Mouse (Mus musculus) urinary bladder, postnatal 14 days (tissue): ENCODE data around the gene Ank3.

Source experiments
- DNase-seq: peaks from one replicate; pipeline ENCODE4 v3.0.0; 2021; ENCODE audit warnings: low spot score

Gene Ank3

DNA sequence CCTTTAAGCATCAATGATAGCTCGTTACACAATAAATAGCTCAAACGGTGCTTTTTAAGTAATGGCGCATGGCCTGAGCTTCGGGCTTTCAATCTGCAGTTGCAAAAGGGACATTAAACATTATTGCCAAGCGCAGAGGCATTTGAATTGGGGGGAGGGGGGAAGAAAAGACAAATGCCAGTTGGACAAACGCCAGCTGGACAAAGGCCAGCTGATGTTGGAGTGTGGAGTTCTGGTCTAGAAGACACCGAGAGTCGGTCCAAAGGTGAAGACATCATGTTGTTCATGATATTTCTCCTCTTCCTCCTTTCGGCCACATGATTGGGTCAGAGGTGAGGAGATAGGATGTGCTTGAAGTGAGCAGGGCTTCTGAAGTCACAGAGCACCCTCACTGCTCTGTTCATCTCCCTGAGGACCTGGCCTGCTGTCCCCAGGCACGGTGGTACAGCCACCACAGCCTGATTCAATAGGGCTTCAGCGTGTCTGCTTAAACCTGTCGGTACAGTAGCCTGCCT, 321.4 kb downstream of the Ank3 start:
- peak; percentile 18 for DNase-seq

DNA sequence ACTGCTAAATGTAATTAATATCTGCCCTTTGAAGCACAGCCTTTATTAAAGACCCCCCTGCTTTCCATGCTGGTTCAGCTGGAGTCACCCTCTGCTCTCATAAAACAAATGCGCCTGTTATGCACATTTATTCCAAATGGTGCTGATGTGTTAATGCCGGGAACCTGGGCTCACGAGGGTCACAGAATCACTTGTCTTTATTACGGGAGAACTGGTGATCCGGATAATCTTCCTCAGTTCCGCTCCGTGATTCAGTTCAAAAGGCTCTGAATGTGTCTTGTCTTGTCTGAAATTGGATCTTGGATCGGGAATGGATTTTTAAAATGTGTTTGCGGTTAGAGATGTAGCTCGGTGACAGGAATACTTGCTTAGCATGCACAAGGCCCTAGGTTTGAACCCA, 321.9 kb downstream of the Ank3 start:
- DNase-seq, result no peak

DNA sequence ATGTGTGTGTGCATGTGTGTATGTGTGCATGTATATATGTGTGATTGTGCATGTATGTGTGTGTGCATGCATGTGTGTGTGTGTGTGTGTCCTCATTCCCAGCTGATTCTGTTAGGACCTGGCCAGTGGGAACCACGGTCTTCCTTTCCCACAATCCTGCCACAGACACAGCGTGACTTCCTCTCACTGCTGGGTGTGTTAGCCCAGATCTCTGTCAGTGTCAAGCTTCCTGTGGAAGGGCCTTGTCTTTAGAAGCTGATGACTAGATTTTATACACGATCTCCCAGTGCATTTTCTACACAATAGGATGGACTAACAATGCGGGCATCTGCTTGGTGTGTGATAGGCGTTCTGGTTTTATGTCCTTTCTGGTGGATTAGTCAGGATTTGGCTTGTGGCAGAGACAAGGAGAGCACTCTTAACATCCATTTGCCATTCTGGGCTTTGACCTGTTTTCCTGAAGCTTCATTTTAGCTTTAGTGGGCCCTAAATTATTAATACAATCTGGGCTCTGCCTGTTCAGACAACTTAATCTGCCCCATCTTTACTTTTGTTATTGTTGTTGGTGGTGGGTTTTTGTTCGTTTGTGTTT, 322.4 kb downstream of the Ank3 start:
- DNase-seq, result no peak

DNA sequence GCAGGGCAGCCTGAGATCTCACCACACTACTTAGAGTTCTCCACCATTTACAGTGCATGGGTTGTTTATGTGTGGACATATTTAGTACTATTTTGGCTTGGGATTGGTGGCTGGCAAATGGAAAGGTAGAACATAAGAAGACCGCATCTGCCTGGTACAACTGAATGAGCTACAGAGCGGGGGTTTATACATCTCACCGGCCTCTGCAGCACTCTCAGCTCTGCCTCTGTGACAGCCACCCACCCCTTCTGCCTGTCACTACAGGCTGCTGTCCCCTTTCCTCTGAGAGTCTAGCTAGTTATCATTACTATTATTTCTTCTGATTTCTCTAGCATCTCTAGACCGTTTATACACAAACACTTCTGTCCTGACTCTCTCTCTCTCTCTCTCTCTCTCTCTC, 325.6 kb downstream of the Ank3 start:
- no peak for DNase-seq

DNA sequence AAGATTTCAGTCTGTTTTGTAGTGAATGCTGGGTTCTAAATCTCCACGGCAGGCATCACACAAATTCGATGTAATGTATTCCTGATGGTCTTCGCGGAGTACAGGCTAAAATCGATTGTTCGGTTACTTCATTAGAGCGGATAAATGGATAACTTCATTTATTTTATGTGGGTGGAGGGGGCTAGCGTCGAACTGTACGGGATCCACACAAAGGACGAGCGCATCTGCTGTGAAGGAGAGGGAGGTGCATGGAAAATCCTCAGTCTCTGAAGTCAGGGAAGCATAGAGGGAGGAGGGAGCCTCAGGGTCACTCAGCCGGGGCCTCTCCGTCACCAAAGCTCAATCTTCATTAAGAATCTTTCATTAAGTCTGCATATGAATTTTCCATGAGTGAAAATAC, 326.5 kb downstream of the Ank3 start:
- DNase-seq, result no peak

DNA sequence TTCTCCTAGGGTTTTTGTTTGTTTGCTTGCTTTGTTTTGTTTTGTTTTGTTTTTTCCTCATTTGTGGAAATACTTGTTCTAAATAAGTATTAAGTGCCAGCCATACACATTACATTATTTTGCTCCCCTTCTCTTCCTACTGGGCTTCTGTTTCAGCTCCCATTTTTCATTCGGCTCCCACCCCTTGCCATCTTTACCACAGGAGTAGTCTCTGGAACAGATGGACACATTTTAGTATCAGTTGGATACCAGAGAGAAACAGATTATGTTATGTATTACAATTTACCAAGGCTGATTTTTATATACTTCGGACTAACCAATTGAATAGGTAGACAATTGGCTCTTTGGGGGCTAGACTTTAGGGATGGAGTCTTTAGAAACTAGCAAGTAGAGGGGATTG, 327.7 kb downstream of the Ank3 start:
- no peak for DNase-seq

DNA sequence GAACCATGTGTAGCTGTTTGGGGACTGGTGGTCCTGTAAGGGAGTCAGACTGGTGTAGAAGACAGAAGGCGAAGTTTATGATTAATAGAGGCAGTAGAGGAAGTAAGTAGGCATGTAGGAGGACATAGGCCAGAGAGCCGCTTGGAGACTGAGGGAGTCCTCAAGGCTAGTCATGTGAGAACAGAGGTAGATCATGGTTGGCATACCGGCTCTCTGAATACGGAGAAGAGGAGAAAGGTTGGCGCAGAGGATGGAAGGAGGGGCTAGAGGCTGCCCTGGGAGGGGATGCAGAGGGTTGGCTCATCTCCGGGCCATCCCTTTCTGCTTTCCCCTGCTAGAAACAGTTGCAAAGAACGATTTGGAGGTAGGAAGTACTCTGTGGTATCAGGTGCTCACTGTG, 328.2 kb downstream of the Ank3 start:
- DNase-seq, result no peak

DNA sequence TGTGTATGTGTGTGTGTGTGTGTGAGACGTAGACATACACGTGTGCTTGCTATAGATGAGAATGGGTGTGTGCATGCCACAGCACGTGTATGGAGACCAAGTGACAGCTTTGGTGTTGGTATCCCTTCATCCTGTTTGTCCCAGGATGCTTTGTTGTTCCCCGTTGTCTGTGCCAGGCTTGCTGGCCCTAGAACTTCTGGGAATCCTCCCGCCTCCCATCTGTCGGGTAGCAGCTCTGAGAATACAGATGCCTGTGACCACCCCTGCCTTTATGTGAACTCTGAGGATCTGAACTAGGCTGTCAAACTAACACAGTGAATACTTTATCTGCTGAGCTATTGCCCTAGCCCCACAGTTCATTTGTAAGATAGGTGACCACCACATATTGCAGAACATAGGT, 330.3 kb downstream of the Ank3 start:
- DNase-seq, result no peak

DNA sequence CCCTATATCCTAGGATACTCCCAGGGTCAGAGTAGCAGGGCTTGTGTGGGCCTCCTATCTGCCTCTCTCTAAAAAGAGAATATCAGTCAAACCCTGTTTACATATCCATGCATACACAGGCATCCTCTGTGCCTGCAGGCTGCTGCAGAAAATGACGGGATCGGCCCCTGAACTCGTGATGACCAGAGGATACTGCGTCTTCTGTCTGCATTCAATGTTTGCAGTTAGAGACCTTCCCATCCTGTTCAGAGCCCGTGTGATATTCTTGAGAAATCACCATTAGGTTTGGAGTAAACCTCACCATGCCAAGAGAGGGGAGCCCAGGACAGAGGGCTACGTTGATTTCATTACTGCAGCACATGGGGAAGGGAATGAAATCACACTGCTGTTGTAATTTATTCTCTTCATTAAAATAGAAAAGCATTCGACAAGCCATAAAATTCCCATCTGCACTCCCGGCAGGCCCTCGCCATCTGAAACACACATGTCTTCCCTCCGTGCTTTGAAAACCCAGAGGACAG, 331.8 kb downstream of the Ank3 start:
- no peak for DNase-seq

DNA sequence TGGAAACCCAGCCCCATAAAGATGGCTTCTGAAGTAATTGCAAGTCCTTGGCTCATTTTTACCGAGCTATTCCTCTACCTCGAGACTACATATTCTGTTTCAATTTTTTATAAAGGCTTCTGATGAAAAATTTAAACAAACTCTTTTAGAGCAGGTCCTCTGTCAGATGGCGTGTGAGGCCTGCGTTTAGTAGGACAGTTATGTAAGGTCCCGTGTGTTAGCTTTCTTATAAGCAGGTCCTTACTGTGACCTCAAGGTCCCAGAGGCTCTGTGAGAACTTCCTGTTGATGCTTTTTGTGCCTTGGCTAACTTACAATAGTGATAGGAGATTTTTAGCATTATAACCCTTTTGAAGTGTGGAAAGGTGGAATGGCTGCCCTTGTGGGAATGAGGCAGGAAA, 332.8 kb downstream of the Ank3 start:
- DNase-seq, result no peak

DNA sequence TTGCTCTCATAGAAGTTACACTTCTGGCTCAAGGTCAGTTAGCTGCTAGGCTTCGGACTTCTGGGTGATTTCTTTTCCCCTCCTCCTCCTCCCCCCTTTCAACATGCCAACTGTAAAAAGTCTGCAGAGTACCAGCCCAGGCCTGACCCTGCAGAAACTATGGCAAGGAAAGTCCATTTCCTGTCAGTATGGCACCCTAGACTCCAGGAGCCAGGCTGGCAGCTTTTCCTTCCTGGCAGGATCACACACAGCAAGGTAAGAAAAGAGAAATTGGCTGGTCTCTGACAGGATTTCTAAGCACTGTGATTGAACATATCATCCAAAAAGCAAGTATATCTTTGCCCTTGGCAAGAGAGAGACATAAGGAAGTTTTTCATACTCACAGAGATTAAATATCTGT, 333.3 kb downstream of the Ank3 start:
- no peak for DNase-seq

DNA sequence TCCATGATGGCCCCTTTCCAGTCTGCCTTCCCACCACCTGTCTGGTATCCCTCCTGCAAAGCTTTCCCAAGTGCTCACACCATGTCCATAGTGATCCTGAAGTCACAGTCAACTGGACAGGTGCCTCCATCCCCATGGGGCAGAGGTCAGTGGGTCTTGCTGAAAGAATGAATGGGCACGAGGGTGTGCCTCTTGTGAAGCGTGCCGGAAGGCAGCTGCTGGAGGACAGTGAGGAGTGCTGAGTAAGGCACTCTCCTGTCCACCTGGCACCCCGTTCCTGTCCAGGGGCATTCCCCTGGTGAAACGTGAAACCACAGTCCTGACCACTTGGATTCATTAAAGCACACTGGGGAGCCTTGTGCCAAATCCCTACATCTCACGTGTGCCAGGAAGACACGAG, 337.7 kb downstream of the Ank3 start:
- DNase-seq, result no peak

DNA sequence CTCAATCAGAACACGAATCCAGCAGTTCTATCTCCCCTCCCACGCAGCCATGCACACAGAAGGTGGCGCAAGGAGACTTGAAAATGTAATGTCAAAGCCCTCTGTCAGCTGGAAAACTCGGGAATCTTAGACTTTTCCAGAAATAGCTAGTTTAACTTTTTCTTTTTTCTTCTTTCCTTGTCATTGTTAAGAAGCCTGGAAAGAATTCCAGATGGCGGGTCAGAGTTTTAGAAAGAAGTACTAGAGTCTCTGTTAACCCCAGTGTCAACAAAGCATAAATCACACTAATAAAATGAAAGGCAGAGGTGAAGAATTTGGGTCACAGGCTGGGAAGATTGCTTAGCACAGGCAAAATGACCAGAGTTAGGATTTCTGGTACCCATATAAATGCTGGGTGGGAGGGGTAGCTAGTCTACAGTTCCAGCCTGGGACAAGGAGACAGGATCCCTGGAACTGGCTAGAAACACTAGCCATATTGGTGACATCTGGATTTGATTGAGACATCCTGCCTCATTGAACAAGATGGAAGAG, 340.2 kb downstream of the Ank3 start:
- no peak for DNase-seq

DNA sequence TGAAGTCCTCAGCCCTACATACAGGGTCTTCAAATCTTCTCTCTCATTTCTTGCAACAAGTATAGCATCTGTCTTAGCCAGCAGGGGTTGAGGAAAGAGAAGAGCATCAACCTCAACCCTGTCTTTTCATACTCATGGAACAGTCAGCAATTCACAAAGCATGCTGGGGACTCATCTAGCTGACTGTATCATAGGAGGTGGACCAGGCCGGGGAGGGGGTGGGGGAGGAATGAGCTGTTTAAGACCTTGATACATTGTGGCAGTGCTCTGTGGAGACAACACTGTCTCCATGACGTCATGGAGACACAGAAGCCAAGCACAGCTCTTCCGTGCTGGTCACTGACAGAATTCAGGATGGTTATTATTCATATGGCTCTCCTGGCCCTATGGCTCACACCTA, 344.0 kb downstream of the Ank3 start:
- no peak for DNase-seq

DNA sequence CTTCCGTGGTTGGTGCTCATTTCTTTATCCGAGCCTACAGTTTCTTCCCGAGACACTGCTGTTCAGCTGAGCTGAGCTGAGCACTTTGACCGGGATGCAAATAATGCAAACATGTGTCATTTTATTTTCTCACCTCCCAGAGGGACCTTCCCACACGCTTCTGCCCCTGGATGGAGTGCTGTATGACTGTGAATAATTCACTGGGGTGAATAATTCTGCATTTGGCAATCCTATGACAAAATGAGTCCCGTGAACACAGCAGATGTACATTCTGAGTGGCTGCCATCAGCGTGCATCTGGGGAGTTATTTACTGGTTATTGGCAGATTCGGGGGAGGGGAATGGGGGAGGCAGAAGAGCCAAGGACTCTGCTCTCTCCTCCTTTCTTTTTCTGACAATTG, 345.6 kb downstream of the Ank3 start:
- no peak for DNase-seq

DNA sequence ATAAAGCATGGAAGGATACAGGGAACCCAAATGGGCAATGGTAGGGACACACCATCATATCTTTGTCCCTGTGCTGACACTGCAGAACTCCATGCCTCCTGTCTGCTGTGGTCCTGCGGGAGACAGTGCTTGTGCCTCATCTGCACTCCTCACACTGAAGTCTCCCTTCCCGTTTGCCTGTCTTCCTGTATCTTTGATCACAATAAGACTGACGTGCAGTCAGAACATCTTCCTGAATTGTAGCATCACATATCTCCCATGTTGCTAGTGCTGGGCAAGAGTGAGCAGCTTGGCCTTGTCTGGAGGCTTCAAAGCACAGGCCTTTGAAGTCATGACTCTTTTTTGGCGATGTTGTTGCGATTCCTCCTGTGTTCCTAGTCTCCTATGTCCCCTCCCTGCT, 346.3 kb downstream of the Ank3 start:
- no peak for DNase-seq

DNA sequence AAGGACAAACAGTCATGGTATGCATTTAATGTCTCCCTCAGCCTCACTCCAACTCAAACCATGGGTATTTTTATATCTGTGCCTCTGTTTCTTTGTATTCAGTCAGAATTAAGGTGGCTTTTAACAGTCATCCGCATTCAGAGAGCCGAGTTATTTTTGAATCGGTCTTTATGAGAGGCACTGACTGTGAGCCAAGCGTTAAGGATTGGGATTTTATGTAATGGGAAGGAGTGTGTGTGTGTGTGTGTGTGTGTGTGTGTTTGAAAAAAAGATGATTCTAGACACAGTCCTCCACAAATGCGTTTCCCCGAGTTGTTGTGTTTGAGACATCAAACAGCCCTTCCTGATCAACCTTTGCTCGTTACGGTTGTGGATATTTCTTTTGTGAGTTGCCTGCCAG, 347.7 kb downstream of the Ank3 start:
- DNase-seq, result no peak

DNA sequence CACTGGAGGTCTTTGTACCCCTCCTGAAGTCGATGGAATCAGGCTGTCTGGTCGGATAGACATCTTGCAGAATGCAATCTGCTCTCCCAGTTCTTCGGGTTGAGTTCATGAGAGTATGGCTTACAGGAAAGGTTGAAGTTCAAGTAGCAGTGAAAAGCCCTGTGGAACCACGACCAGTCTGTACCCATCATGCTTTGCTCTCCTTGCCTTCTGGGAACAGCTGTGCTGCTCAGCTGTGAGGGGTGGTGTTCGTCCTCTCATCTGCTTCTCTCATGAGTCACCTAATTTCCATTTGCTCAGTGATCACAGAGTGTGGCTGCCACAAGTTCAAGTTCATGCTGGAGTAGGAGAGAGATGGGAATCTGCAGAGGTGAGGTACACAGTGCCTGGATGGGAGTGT, 348.2 kb downstream of the Ank3 start:
- no peak for DNase-seq

DNA sequence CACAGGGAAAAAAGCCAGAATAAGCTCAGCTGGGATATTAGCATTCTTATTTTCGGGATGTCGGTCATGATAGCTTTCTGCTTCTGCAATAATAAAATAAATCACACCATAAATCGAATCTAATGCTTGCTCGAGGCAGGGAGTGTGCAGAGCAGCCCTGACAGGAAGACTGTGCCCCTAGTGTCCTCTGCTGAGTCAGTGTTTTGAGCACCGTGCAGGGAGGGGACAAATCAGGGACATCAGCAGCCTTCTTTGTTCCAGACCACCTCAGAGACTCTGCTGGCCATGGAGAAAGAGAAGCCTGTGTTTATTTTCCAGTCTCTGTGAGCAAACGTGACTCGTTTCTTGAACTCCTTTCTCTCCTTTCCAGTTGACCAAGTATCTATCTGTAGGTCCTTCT, 352.8 kb downstream of the Ank3 start:
- no peak for DNase-seq

DNA sequence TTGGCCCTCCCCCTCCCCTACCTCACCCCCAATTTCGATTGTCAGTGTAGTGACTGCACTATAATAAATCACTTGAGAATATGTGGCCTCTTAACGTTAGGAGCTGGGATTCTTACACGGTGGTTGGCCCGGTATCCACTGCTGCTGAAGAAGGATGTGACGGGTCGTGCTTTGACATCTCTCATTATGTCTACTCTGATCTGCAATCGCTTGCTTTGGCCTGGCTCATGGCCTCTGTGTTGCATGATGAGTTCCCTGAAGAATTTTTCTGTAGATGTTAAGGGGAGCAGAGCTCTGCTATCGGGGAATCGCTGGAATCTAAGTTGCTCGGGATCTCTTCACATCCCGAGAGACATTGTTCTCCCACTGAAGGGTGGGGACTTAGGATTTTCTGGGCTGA, 354.9 kb downstream of the Ank3 start:
- DNase-seq, result peak; percentile 23

DNA sequence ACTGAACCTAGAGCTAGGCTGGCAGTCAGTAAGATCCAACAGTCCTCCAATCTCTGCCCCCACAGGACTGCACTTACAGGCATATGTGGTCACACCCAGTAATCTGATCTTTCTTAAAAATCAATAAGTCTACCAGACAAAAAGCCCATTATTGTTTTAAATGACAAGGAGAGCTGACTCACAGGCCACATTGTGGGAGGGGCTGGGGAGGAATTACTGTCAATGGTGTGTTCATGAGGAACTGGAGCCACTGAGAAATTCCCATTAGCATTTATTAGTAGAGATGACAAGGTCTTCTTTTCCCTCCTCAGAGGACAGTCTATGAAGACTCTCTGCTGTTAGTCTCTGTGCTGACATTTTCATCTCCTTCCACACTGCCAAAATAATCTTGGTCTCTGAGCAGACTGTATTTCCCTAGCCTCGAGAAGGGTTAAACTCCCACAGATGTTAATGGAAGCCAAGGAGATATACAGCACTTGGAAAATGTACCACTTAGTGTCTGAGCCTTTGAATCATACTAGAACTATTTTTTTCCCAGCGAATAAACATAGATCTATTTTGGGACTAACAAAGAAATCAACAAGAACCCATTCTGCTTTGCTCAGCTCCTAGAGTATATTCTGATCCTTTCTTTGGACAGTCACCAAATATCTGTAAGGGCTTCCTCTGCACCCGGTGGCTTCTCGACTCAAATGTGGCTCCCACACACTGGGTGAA, 358.5 kb downstream of the Ank3 start:
- no peak for DNase-seq

DNA sequence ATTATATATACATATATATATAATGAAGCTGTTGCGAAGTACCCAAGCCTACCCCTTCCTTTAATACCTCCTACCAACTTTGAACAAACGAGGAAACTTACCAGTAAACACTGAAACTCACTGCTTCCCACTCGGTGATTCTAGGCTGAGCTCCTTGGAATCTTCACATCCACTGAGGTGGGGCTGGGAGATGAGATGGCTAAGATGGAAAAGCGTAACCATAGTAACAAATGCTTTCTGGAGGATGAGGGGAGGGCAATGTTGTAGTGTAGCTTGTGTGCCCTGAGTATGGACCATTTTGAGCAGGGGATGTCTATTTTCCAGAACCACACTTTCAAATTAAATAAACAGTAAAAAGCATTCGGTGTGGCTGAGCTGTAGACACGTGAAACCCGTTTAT, 364.4 kb downstream of the Ank3 start:
- no peak for DNase-seq

DNA sequence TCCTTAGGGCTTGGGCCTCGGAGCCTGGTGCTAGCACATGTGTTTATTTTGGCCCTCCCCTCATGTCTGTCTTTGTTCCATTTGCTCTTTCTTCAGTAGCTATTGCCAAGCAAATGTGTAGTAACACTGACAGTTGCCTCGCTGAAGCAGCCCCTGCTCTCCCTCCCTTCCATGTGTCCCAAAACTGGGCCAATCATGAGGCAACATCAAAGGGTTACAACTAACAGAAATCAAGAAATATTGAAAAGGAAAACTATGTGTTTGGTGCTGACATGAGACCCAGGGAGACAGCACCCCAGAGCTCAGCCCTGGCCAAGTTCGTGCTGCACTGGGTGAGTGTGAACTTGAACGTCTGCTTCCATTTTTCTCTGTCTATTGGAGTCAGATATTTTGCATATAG, 365.8 kb downstream of the Ank3 start:
- DNase-seq, result no peak
